Mouse (Mus musculus) kidney, embryonic 15.5 days (tissue): Measurements from ENCODE around the gene Cox4i1. TPM values are rescaled to one million over a fixed set of nuclear protein-coding genes. Genes with fewer than 3 reads are reported as not detected.

Experiments
- ATAC-seq: fragments of 200-750 bp; cut with Nextera tagmentation; replicated peaks from 2 replicates; pipeline ENCODE4 v1.8.0; 2017; ENCODE audit warnings: moderate TSS enrichment; ENCODE audit not compliant: low FRiP score
- H3K27ac ChIP-seq: fragments of 300-500 bp; sonication (generic); 2 replicates; pipeline ENCODE4 v1.5.1; 2015; ENCODE audit warnings: mild to moderate bottlenecking, inconsistent platforms
- H3K27me3 ChIP-seq: fragments of 300-500 bp; sonication (generic); 2 replicates; pipeline ENCODE4 v1.6.1; 2015; ENCODE audit warnings: inconsistent platforms
- H3K36me3 ChIP-seq: fragments of 300-500 bp; sonication (generic); 2 replicates; pipeline ENCODE4 v1.6.1; 2015; ENCODE audit warnings: inconsistent platforms
- H3K4me1 ChIP-seq: fragments of 300-500 bp; sonication (generic); 2 replicates; pipeline ENCODE4 v1.6.1; 2015; ENCODE audit warnings: inconsistent platforms
- H3K4me2 ChIP-seq: fragments of 300-500 bp; sonication (generic); 2 replicates; pipeline ENCODE4 v1.6.1; 2015; ENCODE audit warnings: moderate library complexity, mild to moderate bottlenecking, inconsistent platforms
- H3K4me3 ChIP-seq: fragments of 300-500 bp; sonication (generic); replicated peaks from 2 replicates; pipeline ENCODE4 v1.5.1; 2015; ENCODE audit warnings: mild to moderate bottlenecking, inconsistent platforms
- H3K9ac ChIP-seq: fragments of 300-500 bp; sonication (generic); 2 replicates; pipeline ENCODE4 v1.6.1; 2015; ENCODE audit warnings: mild to moderate bottlenecking, inconsistent platforms
- H3K9me3 ChIP-seq: fragments of 300-500 bp; sonication (generic); replicated peaks from 2 replicates; pipeline ENCODE4 v1.6.1; 2016; ENCODE audit warnings: inconsistent platforms
- WGBS: fragments of 180-500 bp; shearing (Covaris S2); methylation state at CpG from one replicate; pipeline ENCODE4 v1.1.7; 2015; ENCODE audit warnings: mixed read lengths; 5-methylcytosine and 5-hydroxymethylcytosine counted together
- polyA plus RNA-seq: library from polyadenylated mRNA; unstranded; fragments of >200 nt; fragmentation: Nextera tagmentation; extraction: Ambion mirVana; gene quantifications from 2 replicates; pipeline ENCODE4 v1.2.1, GENCODE M21; 2015

The Cox4i1 gene
- polyA plus RNA-seq, 1 experiment from 2014 or later: 1,138 TPM

DNA sequence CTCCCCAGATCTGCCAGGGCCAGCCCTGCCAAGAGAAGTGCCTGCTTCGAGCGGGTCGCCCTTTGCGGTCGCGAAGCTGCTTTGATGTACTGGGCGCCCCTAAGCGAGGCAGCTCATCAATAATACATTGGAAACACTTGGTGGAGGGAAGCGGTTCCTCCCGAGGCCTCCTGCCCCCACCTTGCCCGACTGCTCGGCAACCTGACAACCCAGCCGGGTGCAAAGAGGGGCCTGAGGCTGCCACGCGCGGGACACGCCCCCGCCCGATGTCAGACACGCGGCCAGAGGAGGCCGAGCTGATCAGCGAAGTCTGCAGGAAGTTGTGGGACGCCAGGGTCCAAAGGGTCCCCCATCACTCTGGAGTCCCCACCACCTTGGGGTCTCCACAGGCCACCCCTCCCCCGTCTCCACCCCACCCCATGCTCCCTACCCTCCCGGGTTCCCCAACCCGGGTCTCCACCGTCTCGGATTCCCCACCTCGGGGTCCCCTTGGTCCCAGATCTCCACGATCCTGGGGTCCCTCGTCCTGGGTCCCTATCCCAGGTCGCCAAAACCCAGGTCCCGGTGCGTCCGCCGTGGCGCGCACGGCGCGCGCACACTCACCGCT is 34.3 kb upstream of the Cox4i1 start:
- WGBS: 1% methylated on average over 44 of the region's 44 CpGs
- Histone ChIP-seq H3K4me1 (peaks cover 15% of the 10 kb centered on the region), H3K4me2 (peak overlapping the region; percentile 99), H3K4me3 (peak overlapping the region; percentile 64), H3K9ac (peak overlapping the region; percentile 51), H3K36me3 (no peaks in the 10 kb centered on the region), H3K27me3 (peaks cover 48% of the 10 kb centered on the region), H3K27ac (no peak overlapping the region), H3K9me3 (no peaks in the 10 kb centered on the region)
- 0 out of 2 replicates have a peak, but pooled peaks have one; percentile 30 for ATAC-seq

DNA sequence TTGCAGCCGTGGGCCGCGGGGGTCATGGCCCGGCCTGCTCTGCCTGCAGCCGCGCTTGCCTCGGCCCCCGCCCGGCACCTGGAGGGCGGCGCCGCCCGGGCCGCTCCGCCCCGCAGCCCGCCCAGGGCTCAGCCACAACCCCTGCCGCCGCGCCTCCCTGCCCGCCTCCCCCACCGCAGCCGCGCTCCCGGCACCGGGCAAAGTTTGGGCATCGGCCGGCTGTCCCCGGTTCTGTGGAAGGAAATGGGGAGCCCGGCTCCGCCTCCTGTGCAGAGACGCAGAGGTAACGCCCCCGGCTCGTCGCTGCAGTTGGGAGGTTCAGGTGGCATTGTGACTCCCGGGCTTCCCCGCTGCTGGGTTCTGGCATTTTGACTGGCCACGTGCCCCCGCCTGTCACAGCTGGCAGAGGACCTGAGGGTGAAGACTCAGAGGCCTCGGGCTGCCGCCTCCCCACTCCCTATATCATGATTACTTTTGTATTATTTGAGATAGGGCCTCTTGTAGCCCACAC is 33.6 kb upstream of the Cox4i1 start:
- Histone ChIP-seq H3K9me3 (no peaks in the 10 kb centered on the region), H3K4me1 (peaks cover 15% of the 10 kb centered on the region), H3K4me2 (peak overlapping the region; percentile 99), H3K9ac (peak overlapping the region; percentile 51), H3K4me3 (peak overlapping the region; percentile 64), H3K27ac (no peak overlapping the region), H3K27me3 (peaks cover 48% of the 10 kb centered on the region), H3K36me3 (no peaks in the 10 kb centered on the region)
- ATAC-seq: peak; percentile 53
- WGBS: under 1% methylated on average over 41 of the region's 42 CpGs

DNA sequence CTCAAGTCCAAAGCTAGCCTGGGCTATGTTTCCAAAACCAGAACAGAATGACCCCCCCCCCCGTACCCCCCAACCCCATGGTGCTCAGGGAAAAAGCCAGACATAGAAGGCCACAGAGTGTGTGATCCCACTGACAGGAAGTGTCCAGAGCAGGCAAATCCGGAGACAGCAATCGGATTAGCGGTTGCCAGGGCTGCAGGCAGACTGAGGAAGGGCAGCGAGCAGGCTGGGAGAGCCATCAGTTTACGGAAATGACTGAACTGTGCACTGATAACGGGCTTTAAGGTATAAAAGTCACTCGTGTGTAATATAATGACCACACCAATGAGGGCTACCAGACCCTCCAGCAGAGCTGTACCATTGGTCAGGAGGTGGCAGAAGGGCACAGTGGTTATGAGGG is 26.8 kb upstream of the Cox4i1 start:
- WGBS: 36% methylated on average over 8 of the region's 8 CpGs
- H3K27ac ChIP-seq: no peak overlapping the region
- no peak overlapping the region for H3K9ac ChIP-seq
- H3K9me3 ChIP-seq: no peaks in the 10 kb centered on the region
- no peaks in the 10 kb centered on the region for H3K4me1 ChIP-seq
- H3K36me3 ChIP-seq: no peaks in the 10 kb centered on the region
- H3K4me3 ChIP-seq: no peak overlapping the region
- no peak overlapping the region for H3K4me2 ChIP-seq
- ATAC-seq: no peak; the same call in 1 of the 2 replicates
- no peaks in the 10 kb centered on the region for H3K27me3 ChIP-seq

DNA sequence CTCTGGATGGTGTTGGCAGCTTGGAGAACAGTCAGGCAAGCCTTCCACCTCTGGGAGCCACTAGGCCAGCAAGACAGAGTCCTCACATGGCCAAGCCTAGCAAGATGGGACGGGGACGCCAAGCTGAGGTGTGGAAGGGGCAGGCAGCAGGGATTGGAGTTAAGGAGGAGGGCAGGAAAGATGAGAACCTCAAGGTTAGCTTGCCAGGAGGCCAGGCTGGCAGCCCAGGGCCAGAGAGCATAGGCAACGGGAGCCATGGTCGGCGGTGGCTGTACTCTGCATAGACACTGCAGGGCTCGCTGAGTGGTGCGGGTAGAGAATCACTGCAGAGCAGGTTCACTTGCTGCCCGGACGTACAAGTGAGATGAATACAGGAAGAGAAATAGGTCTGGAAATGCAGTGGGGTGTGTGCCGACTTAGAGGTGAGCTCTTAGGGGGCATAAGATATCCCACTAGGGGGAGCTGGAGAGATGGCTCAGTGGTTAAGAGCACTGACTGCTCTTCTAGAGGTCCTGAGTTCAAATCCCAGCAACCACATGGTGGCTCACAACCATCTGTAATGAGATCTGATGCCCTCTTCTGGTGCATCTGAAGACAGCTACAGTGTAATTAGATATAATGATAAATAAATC is 25.9 kb upstream of the Cox4i1 start:
- Histone ChIP-seq H3K27ac (no peak overlapping the region), H3K36me3 (no peaks in the 10 kb centered on the region), H3K9me3 (no peaks in the 10 kb centered on the region), H3K4me3 (no peak overlapping the region), H3K4me1 (no peaks in the 10 kb centered on the region), H3K4me2 (no peak overlapping the region), H3K9ac (no peak overlapping the region), H3K27me3 (no peaks in the 10 kb centered on the region)
- WGBS: 75% methylated on average over 10 of the region's 10 CpGs
- ATAC-seq: no peak

DNA sequence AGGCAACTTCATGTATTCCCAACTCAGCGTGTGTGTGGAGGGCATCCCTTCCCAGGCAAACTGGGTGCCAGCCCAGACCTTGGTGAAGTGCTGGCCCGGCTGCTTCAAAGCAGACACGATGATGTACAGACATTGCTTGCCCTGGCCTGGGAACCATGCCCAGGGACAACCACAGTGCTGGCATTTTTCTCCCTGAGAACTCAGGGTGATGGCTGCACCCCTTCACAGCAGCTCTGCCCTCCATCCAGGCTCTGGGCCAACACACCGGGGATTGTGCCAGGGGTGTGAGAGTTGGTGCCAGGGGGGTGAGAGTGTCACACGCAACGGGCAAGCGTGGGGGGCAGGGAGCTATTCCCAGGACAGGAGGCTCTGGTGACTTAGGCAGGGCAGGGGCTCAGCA is 23.4 kb upstream of the Cox4i1 start:
- H3K9me3 ChIP-seq: no peaks in the 10 kb centered on the region
- H3K27me3 ChIP-seq: no peaks in the 10 kb centered on the region
- no peak overlapping the region for H3K4me3 ChIP-seq
- no peaks in the 10 kb centered on the region for H3K4me1 ChIP-seq
- no peaks in the 10 kb centered on the region for H3K36me3 ChIP-seq
- no peak overlapping the region for H3K27ac ChIP-seq
- no peak overlapping the region for H3K9ac ChIP-seq
- no peak for ATAC-seq
- WGBS: 74% methylated on average over 7 of the region's 7 CpGs
- H3K4me2 ChIP-seq: no peak overlapping the region

DNA sequence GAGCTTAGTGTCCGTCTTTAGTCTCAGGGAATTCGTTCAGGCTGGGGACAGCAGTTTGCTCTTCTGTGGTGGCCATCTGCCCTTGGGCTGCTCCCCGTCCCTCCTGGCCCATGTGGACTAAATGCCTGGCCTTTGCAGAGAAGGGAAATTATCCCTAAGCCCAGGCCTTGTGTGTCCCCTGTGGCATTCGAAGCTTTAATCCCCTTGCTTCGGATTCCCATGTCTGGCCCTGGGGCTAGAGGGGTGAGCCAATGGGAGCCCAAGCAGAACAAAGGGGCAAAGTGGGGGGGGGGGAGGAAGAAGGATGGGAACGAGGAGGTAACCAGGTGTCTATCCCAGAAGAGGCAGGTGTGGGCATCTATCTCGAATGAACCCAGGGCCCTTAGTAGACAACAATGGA is 20.5 kb upstream of the Cox4i1 start, which contains the start of gene 1190005I06Rik:
Gene 1190005I06Rik (minus strand): TSS at position 101 of the 400 bp plus-strand sequence.
- no peaks in the 10 kb centered on the region for H3K9me3 ChIP-seq
- H3K4me2 ChIP-seq: no peak within 1 kb of the TSS
- no peaks in the 10 kb centered on the region for H3K36me3 ChIP-seq
- no peak within 1 kb of the TSS for H3K9ac ChIP-seq
- WGBS: 63% methylated on average over 7 of the region's 7 CpGs
- no peak for ATAC-seq
- no peaks in the 10 kb centered on the region for H3K4me1 ChIP-seq
- no peak within 1 kb of the TSS for H3K4me3 ChIP-seq
- no peak within 1 kb of the TSS for H3K27ac ChIP-seq
- H3K27me3 ChIP-seq: no peaks in the 10 kb centered on the region

DNA sequence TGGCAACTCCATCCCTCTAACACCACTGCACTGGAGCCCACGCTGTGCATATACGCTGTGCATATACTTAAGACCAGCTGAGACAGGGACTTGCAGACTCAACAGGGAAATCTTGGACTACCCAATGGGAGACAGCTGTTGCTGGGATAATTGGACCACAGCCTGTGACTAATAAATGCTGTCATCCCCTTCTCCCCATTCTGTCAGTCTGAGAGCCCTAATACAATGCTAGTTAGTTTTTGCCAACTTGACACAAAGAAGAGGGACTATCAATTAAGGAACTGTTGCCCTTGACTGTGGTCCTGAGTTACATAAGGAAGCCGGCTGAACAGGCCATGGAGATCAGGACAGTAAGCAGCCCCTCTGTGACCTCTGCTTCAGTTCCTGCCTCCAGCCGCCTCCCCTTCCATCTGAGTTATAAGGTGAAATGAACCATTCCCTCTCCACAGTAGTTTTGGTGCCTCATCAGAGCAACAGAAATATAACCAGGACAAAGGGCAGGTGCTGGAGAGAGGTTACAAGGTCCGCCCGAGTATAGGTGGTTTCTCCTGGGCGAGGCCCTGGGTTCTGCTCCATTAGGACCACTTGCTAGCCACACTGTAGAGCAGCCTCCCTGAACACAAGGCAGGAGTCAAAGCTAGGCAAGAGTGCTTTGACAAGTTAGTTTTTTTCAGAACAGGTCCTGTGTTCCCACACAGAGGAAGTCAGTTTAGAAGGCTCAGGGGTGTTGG is 11.5 kb upstream of the Cox4i1 start:
- Histone ChIP-seq H3K36me3 (peaks cover 72% of the 10 kb centered on the region), H3K4me2 (no peak overlapping the region), H3K4me1 (no peaks in the 10 kb centered on the region), H3K9me3 (no peaks in the 10 kb centered on the region), H3K9ac (no peak overlapping the region), H3K27me3 (no peaks in the 10 kb centered on the region), H3K4me3 (no peak overlapping the region), H3K27ac (no peak overlapping the region)
- 88% methylated on average over 7 of the region's 7 CpGs for WGBS
- no peak for ATAC-seq

DNA sequence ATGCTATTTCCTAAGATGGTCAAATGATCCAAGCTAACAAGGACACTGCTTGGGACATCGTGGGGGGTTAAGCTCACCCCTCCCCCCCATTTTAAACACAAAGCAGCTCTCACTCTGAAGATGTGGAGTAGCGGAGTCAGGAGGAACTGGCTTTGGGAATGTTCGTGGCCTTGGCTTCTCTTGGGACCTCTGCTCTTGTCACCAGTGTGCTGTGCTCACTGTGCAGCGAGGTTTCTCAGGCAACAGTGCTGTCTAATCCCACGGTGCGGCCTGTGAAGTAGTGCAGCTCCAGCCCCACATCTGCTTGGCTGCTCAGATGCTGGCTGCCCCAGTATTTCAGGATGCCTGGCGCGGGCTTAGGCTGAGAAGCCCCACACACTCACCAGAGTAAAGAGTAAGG is 10.6 kb upstream of the Cox4i1 start:
- Histone ChIP-seq H3K9me3 (no peaks in the 10 kb centered on the region), H3K36me3 (peaks cover 72% of the 10 kb centered on the region), H3K4me1 (no peaks in the 10 kb centered on the region), H3K27me3 (no peaks in the 10 kb centered on the region), H3K27ac (no peak overlapping the region), H3K4me2 (no peak overlapping the region), H3K4me3 (no peak overlapping the region), H3K9ac (no peak overlapping the region)
- ATAC-seq: no peak
- 94% methylated on average over 8 of the region's 8 CpGs for WGBS

DNA sequence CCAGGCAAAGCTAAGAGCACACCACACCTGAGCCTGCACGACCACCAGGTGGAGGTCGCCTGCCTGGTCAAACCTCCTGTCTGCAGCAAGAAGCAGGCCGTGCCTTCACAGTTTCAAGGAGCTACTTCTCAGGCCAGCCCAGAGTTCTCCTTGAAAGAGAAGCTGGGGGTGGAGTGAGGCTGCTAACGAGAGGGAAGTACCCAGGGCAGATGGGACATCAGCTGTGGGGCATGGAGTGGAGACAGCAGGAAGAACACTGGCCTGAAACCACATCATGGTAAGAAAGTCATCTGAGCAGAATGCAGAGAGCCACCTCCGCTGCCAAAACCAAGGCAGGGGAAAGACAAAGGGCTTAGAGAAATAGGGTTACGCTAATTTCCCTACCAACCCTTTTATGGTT is 3.5 kb upstream of the Cox4i1 start:
- H3K9ac ChIP-seq: no peak overlapping the region
- no peak overlapping the region for H3K4me2 ChIP-seq
- H3K4me1 ChIP-seq: peaks cover 43% of the 10 kb centered on the region
- H3K27me3 ChIP-seq: no peaks in the 10 kb centered on the region
- H3K27ac ChIP-seq: no peak overlapping the region
- no peak overlapping the region for H3K4me3 ChIP-seq
- H3K9me3 ChIP-seq: no peaks in the 10 kb centered on the region
- ATAC-seq: no peak
- WGBS: 84% methylated on average over 6 of the region's 6 CpGs
- peaks cover 7% of the 10 kb centered on the region; the same call in 1 of the 2 replicates for H3K36me3 ChIP-seq

DNA sequence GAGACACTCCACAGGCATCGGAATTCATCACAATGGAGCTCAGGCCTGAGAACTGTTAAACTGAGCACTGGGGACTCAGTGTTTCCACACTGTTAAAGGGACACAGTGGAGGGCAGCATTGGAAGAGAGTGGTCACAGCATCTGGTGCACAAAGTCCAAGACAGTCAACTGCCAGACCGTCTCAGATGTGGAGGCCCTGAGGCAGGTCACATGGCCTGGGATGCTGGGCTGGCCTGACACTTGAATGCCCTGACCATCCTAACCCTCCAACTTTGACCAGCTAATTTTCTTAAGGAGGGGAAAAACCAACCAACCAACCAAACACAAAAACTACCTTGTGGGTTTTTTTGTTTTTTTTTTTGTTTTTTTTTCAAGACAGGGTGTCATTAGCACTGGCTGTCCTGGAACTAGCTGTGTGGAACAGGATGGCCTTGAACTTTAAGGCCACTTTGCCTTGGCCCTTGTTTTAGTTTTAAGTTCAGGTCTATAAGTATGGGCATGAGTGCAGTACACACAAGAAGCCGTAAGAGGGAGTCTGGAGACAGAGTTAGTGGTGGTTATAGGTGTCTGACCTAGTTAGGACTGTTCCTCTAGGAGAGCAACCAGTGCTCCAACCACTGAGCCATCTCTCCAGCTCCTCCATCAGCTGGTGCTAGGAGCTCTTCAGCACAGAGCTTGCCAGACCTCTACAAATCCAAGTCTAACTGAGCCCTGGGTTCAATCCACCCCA is 2.1 kb upstream of the Cox4i1 start:
- Histone ChIP-seq H3K27ac (no peak overlapping the region), H3K9me3 (no peaks in the 10 kb centered on the region), H3K4me1 (peaks cover 53% of the 10 kb centered on the region), H3K36me3 (peaks cover 12% of the 10 kb centered on the region), H3K27me3 (no peaks in the 10 kb centered on the region), H3K4me3 (peak overlapping the region; percentile 94), H3K9ac (no peak overlapping the region), H3K4me2 (peak overlapping the region; percentile 81)
- no peak for ATAC-seq
- WGBS: 77% methylated on average over 3 of the region's 3 CpGs

DNA sequence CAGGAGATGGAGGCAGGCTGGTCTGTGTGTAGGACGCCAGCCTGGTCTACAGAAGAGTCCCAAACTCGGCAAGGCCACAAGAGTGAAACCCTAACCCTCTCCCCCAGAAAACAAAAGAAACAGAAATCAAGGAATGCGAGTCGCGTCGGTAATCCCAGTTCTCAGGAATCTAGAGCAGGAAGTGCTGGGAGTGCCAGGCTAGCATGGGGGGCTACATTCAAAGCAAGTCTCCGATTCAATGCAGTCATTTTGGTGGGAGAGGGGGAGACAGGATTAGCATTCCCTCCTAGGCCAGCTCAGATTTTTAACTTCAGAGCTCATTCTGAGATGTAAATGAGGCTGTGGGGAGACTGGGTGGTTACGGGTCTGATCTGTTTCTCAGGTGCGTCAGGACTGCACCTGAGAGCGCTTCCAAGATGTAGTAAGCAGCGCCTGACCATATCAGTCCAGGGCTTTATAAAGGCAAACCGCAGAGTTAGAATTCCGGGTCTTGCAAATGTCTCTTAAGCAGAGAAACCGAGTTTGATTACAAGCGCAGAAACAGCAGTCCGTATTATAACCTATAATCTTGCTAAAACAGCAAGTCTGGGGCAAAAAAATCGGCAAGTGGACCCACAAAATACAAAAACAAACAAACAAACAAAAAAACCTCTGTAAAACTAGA is 1.1 kb upstream of the Cox4i1 start:
- H3K9ac ChIP-seq: peak overlapping the region; percentile 100
- H3K27me3 ChIP-seq: no peaks in the 10 kb centered on the region
- peak overlapping the region; percentile 90; the same call in 1 of the 2 replicates for H3K27ac ChIP-seq
- no peak for ATAC-seq
- WGBS: 2% methylated on average over 17 of the region's 17 CpGs
- H3K36me3 ChIP-seq: peaks cover 23% of the 10 kb centered on the region
- peak overlapping the region; percentile 81 for H3K4me2 ChIP-seq
- peaks cover 60% of the 10 kb centered on the region for H3K4me1 ChIP-seq
- H3K9me3 ChIP-seq: no peaks in the 10 kb centered on the region
- peak overlapping the region; percentile 94 for H3K4me3 ChIP-seq
